Mouse (Mus musculus): ENCODE results near the gene Dapk2. TPM values are rescaled to one million over a fixed set of nuclear protein-coding genes. Genes with fewer than 3 reads are reported as not detected.
A peak's percentile ranks its signal among the peaks of the same experiment; 100 is the strongest.

Dapk2 gene
- polyA plus RNA-seq, 1 experiment from 2014 or later = 1.3 TPM

- Histone ChIP-seq H3K9ac (peak overlapping the region; percentile 94), H3K4me3 (peak overlapping the region; percentile 65), H3K9me3 (no peaks in the 10 kb centered on the region), H3K27me3 (no peaks in the 10 kb centered on the region), H3K36me3 (no peaks in the 10 kb centered on the region), H3K27ac (replicated peaks) (peak overlapping the region; percentile 94), H3K4me2 (peak overlapping the region; percentile 82), H3K4me1 (replicated peaks) (peaks cover 61% of the 10 kb centered on the region)
- ATAC-seq (ENCODE audit: low read depth) = peak; percentile 98
- WGBS = 7% methylated on average over 33 of the region's 33 CpGs
Observed at GRCm38 (mm10) chr9:66124681-66125542, 33.1 kb upstream of the Dapk2 start.

- H3K9me3 ChIP-seq = no peaks in the 10 kb centered on the region
- no peaks in the 10 kb centered on the region for H3K27me3 ChIP-seq
- peak overlapping the region; percentile 82 for H3K4me2 ChIP-seq
- H3K27ac ChIP-seq (replicated peaks) = peak overlapping the region; percentile 94
- ATAC-seq (ENCODE audit: low read depth) = no peak
- peaks cover 54% of the 10 kb centered on the region for H3K4me1 ChIP-seq (replicated peaks)
- peak overlapping the region; percentile 66 for H3K4me3 ChIP-seq
- 59% methylated on average over 12 of the region's 12 CpGs for WGBS
- 0 out of 2 replicates have a peak, but pooled peaks cover 2% of the 10 kb centered on the region for H3K36me3 ChIP-seq
- H3K9ac ChIP-seq = no peak overlapping the region
Observed at GRCm38 (mm10) chr9:66125543-66126455, 32.2 kb upstream of the Dapk2 start.

- H3K9ac ChIP-seq = peak within 1 kb of the TSS; percentile 80
- H3K4me1 ChIP-seq (replicated peaks) = peaks cover 46% of the 10 kb centered on the region
- H3K9me3 ChIP-seq = no peaks in the 10 kb centered on the region
- 2% methylated on average over 34 of the region's 34 CpGs for WGBS
- peak; percentile 72 for ATAC-seq (ENCODE audit: low read depth)
- H3K27ac ChIP-seq (replicated peaks) = peak within 1 kb of the TSS; percentile 94
- H3K36me3 ChIP-seq = peaks cover 5% of the 10 kb centered on the region
- peak within 1 kb of the TSS; percentile 66 for H3K4me3 ChIP-seq
- no peaks in the 10 kb centered on the region for H3K27me3 ChIP-seq
- peak within 1 kb of the TSS; percentile 77 for H3K4me2 ChIP-seq
Observed at GRCm38 (mm10) chr9:66126456-66127192, 31.4 kb upstream of the Dapk2 start, which contains the start of the genes Snx1 and Ciao2a. Gene Snx1, minus strand, starts transcription at chr9:66126587. Gene Ciao2a, plus strand, starts transcription at chr9:66126611.

- no peak for ATAC-seq (ENCODE audit: low read depth)
- peak overlapping the region; percentile 77 for H3K27ac ChIP-seq (replicated peaks)
- no peaks in the 10 kb centered on the region for H3K9me3 ChIP-seq
- peaks cover 8% of the 10 kb centered on the region for H3K36me3 ChIP-seq
- 42% methylated on average over 6 of the region's 6 CpGs for WGBS
- H3K4me3 ChIP-seq = peak overlapping the region; percentile 66
- peaks cover 44% of the 10 kb centered on the region for H3K4me1 ChIP-seq (replicated peaks)
- H3K27me3 ChIP-seq = no peaks in the 10 kb centered on the region
- H3K9ac ChIP-seq = peak overlapping the region; percentile 80
- H3K4me2 ChIP-seq = peak overlapping the region; percentile 77
Observed at GRCm38 (mm10) chr9:66127193-66127546, 30.9 kb upstream of the Dapk2 start.

GRCm38 (mm10) chr9:66127884-66128283 lies 30.1 kb upstream of the Dapk2 start:
- Histone ChIP-seq H3K4me3 (peak overlapping the region; percentile 66; the same call in 1 of the 2 replicates), H3K4me1 (replicated peaks) (peaks cover 37% of the 10 kb centered on the region), H3K27ac (replicated peaks) (no peak overlapping the region), H3K9me3 (no peaks in the 10 kb centered on the region), H3K36me3 (peaks cover 14% of the 10 kb centered on the region), H3K4me2 (peak overlapping the region; percentile 77), H3K9ac (no peak overlapping the region), H3K27me3 (no peaks in the 10 kb centered on the region)
- 94% methylated on average over 4 of the region's 4 CpGs for WGBS
- ATAC-seq (ENCODE audit: low read depth) = no peak

DNA sequence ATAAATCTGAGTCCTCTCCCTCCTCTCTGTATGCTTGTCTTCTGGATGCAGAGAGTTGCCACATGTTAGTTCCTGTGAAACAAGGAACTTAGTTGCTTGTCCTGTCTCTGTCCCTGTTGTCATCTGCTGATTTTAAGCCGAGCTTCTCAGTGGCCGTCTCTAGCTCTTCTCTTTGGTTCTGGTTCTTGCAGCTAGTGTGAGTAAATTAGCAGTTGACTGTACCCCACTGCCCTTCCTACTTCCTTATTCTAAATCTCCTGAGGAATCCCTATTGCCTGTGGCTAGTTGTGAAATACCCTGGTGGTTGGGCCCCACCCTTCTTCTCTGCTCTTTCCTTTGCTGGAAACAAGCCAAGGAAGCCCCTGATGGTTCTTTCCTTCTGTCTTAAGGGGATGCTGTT lies 26.6 kb upstream of the Dapk2 start:
- 91% methylated on average over 2 of the region's 2 CpGs for WGBS
- H3K4me1 ChIP-seq (replicated peaks) = peaks cover 13% of the 10 kb centered on the region
- H3K36me3 ChIP-seq = peaks cover 48% of the 10 kb centered on the region
- no peak for ATAC-seq (ENCODE audit: low read depth)
- H3K9me3 ChIP-seq = no peaks in the 10 kb centered on the region
- H3K4me2 ChIP-seq = no peak overlapping the region
- H3K27ac ChIP-seq (replicated peaks) = no peak overlapping the region
- H3K27me3 ChIP-seq = no peaks in the 10 kb centered on the region
- no peak overlapping the region for H3K4me3 ChIP-seq
- H3K9ac ChIP-seq = no peak overlapping the region

DNA sequence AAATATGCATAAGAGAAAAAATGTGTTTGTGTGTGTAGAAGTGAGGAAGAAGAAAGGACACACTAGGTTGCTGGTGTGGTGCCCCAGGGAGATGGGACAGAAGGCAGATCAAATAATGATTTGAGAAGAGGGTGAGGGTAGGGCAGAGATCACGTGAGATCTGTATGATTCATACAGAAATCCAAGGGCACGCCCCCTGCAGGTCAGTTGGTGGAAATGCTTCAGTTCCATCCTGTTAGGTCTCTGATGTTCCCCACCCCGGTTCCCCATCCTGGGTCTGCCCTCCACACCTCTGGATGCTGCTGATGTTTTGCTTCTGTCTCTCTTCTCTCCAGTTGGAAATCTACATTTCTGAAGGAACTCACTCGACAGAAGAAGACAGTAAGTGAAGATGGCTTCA lies 22.1 kb upstream of the Dapk2 start:
- H3K9me3 ChIP-seq = no peaks in the 10 kb centered on the region
- no peaks in the 10 kb centered on the region for H3K27me3 ChIP-seq
- WGBS = 60% methylated on average over 4 of the region's 4 CpGs
- no peak overlapping the region for H3K9ac ChIP-seq
- ATAC-seq (ENCODE audit: low read depth) = no peak
- H3K36me3 ChIP-seq = peaks cover 86% of the 10 kb centered on the region
- H3K4me1 ChIP-seq (replicated peaks) = no peaks in the 10 kb centered on the region
- no peak overlapping the region for H3K4me3 ChIP-seq
- no peak overlapping the region for H3K27ac ChIP-seq (replicated peaks)
- H3K4me2 ChIP-seq = no peak overlapping the region

- H3K27me3 ChIP-seq = no peaks in the 10 kb centered on the region
- ATAC-seq (ENCODE audit: low read depth) = no peak
- H3K4me1 ChIP-seq (replicated peaks) = no peaks in the 10 kb centered on the region
- no peak overlapping the region for H3K4me2 ChIP-seq
- 90% methylated on average over 7 of the region's 7 CpGs for WGBS
- H3K9ac ChIP-seq = no peak overlapping the region
- H3K27ac ChIP-seq (replicated peaks) = no peak overlapping the region
- no peak overlapping the region for H3K4me3 ChIP-seq
- no peaks in the 10 kb centered on the region for H3K9me3 ChIP-seq
- H3K36me3 ChIP-seq = peaks cover 72% of the 10 kb centered on the region
Observed at GRCm38 (mm10) chr9:66138193-66138592, 19.8 kb upstream of the Dapk2 start.

- ATAC-seq (ENCODE audit: low read depth) = no peak
- WGBS = 76% methylated on average over 1 of the region's 1 CpGs
- peaks cover 33% of the 10 kb centered on the region for H3K36me3 ChIP-seq
- no peaks in the 10 kb centered on the region for H3K9me3 ChIP-seq
- no peak overlapping the region for H3K27ac ChIP-seq (replicated peaks)
- H3K4me3 ChIP-seq = no peak overlapping the region
- H3K4me2 ChIP-seq = no peak overlapping the region
- no peaks in the 10 kb centered on the region for H3K4me1 ChIP-seq (replicated peaks)
- H3K9ac ChIP-seq = no peak overlapping the region
- no peaks in the 10 kb centered on the region for H3K27me3 ChIP-seq
Observed at GRCm38 (mm10) chr9:66142265-66142664, 15.8 kb upstream of the Dapk2 start.

- H3K4me3 ChIP-seq = no peak overlapping the region
- H3K4me2 ChIP-seq = no peak overlapping the region
- no peaks in the 10 kb centered on the region for H3K9me3 ChIP-seq
- H3K36me3 ChIP-seq = peaks cover 17% of the 10 kb centered on the region
- H3K27me3 ChIP-seq = no peaks in the 10 kb centered on the region
- H3K27ac ChIP-seq (replicated peaks) = no peak overlapping the region
- H3K9ac ChIP-seq = no peak overlapping the region
- ATAC-seq (ENCODE audit: low read depth) = peak; percentile 74
- WGBS = 12% methylated on average over 6 of the region's 6 CpGs
- no peaks in the 10 kb centered on the region for H3K4me1 ChIP-seq (replicated peaks)
Observed at GRCm38 (mm10) chr9:66144248-66144647, 13.8 kb upstream of the Dapk2 start.

- Histone ChIP-seq H3K27me3 (no peaks in the 10 kb centered on the region), H3K9ac (no peak overlapping the region), H3K4me3 (no peak overlapping the region), H3K9me3 (no peaks in the 10 kb centered on the region), H3K4me2 (no peak overlapping the region), H3K36me3 (no peaks in the 10 kb centered on the region), H3K4me1 (replicated peaks) (no peaks in the 10 kb centered on the region), H3K27ac (replicated peaks) (no peak overlapping the region)
- ATAC-seq (ENCODE audit: low read depth) = no peak
Observed at GRCm38 (mm10) chr9:66146141-66146540, 11.9 kb upstream of the Dapk2 start.

Data from neural tube, embryonic 13.5 days (tissue).